Mouse (Mus musculus) erythroid progenitor cell, adult 5-6 weeks (primary cell): Measurements from ENCODE around the gene Slc4a7. TPM values are rescaled to one million over a fixed set of nuclear protein-coding genes. Genes with fewer than 3 reads are reported as not detected.
"Not testable (repeated sequence)": the region's sequence is repeated elsewhere in the genome, so short reads cannot be mapped to it uniquely, and the experiment has no call there.

ENCODE experiments used
- ATAC-seq: replicated peaks from 2 replicates; pipeline ENCODE4 v1.8.0; 2016; ENCODE audit warnings: moderate number of reproducible peaks, mild to moderate bottlenecking, moderate TSS enrichment, inconsistent platforms; ENCODE audit not compliant: poor library complexity, low FRiP score, severe bottlenecking
- total RNA-seq, 2 experiments: library from RNA; stranded (forward) in 1 of 2; stranded (reverse) in 1 of 2; fragments of 150-400 nt in 1 of 2; fragments of 186-747, 209-891 nt in 1 of 2; gene quantifications; 2 replicates each; pipeline versions ENCODE4 v1.2.3 to v1.2.4; 2015 to 2017; ENCODE audit warnings: low replicate concordance in 2 of 2

Slc4a7 gene
- total RNA-seq, 2 experiments from 2014 or later = 5.4 to 10.6 TPM

DNA sequence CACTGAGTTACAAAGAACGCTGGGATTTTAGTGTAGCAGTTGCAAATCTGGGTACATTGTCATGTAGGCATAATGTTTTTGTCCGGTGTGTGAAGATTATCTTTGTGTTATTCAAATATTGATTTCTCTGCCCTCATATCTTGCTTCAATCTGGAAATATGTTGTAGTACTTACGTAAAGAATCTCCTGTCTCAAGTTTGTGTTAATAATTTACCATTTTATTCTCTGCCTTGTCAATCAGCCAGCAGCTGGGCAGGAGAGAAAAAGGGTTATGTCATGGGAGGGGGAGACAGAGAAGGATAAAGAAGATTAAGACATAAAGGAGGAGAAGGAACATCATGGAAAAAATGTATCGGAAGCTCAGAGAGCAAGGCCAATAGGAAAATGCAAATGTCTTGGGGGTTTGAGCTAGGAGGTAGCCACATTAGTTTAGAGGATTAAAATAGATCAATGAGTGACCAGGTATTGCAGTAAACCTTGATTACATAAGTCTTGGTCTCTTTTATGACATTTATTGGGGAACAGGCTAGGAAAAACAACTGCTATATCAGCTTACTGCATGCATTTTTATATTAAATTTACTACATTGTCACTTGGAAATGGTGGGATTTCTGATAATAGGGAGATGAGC, 87.9 kb downstream of the Slc4a7 start:
- ATAC-seq = no peak

DNA sequence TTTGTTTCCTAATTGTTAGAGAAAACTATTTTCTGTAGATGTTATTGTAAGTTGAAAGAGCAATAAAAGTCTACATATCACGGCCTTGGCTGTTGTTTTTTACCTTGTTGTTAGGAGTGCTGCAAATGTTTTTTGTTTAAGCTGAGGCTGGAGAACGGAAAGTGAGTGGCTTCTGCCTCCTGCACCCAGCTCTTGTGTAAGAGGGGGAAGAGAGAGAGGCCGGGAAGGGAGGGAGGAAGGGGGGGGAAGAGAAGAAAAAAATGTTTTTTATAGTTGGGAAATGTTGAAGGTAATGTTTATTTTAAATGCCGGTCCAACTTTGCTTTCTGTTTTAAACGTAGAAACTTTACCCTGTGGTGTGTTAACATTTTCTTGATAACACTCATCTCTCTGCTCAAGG, 97.8 kb downstream of the Slc4a7 start:
- ATAC-seq = no peak

DNA sequence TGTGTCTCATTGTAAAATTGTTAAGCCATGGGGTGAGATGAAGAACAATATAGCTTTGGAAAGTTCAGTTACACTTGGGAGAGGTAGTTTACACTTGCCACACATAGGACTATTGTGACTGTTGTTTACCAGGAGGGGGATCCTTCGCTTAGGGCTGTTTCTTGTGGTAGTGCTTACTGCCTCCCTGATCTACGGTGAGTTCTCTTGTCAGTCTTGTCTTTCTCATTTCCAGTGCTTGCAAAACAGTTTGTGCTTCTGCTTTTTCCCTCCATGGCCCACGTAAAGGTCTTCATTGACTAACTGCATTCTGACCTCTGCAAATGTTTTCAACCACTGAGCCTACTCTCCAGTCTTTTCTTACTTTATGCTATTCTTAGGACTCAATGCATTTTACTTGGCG, 98.3 kb downstream of the Slc4a7 start:
- ATAC-seq = no peak

DNA sequence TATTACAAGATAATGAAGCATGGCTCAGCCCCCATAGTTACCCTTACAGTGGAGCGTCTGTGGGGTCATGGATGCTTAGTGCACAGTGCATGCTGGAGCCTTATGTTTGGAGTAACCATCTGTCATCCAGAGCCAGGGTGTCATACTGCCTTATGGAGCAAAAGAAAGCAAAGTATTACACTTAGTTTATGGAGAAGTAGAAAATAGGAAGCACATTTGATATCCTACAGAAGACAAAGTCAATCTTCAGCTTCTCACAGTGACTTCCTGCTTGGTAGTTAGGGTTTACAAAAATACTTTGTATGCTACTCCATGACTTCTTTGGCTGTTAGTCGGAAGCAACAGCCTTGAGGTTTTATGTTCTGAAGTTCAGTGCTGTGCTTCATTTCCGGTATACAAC, 98.7 kb downstream of the Slc4a7 start:
- no peak for ATAC-seq

DNA sequence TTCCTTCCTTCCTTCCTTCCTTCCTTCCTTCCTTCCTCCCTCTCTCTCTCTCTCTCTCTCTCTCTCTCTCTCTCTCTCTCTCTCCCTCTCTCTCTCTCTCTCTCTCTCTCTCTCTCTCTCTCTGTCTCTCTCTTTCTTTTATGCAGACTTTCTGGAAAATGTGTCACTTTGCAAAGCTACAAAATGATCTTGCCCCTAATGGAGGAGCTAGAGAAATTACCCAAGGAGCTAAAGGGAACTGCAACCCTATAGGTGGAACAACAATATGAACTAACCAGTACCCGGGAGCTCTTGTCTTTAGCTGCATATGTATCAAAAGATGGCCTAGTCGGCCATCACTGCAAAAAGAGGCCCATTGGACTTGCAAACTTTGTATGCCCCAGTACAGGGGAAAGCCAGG, 101.0 kb downstream of the Slc4a7 start, which contains the start of gene Nek10:
Nek10 (plus strand) TSS at position 301 of the 400 bp plus-strand sequence.
- not testable (repeated sequence) for ATAC-seq

DNA sequence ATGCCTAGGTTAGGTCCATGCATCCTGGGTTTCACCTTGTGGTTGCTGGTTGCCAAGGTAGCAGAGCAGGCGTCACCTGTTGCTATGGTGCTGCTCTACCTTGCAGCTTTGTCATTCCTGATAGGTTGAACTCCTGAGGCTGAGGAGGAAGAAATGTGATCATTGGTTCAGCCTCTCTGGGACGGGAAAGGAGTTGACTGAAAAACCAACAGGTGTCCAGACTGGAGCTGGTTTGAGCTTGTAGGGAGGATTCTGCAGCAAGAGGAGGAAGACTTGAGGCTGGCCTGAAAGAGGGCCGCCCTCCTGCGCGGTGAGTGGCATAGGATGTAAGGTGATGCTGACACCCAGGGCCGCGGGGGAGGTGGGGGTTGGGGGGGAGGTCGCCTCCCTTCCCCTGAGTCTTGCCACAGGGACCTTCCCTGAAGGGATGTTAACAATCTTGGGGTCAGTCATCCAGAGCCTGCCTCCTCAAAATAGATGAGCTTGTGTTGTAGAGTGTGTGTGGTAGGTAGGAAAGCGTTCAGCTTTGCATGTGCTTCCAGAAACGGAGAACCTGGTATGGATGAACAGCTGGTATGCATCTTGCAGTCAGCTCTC, 101.9 kb downstream of the Slc4a7 start:
- ATAC-seq = no peak

DNA sequence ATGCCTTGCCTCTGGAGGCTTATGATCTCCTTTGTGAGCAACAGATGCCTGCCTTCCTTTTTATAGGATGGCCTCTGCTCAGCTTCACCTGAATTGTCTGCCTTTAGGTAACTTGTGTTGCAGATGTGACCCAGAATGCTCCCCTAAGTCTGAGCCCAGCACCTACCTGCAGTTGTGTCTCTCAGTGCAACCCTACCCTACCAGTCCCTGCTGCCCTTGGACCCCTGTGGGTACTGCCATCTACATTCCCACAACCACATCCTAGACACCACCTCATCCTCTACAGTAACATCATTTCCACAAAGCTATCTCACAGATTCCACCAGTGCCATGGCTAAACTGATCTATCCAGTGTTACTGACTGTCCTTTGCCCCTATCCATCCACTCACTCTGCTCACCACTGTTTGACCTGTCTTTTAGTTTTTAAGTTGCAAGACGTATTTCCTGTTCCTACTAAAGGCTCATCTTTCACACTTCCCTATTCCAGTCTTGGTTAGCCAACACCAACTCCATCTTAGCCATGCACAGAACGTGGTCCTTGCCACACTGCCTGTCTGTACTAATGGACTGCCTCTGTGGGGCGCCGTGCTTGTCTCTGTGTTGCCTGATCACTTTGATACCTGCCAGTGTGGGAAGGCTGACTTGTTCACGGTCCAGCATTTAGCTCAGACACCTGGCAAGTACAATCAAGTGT, 102.6 kb downstream of the Slc4a7 start:
- no peak for ATAC-seq

DNA sequence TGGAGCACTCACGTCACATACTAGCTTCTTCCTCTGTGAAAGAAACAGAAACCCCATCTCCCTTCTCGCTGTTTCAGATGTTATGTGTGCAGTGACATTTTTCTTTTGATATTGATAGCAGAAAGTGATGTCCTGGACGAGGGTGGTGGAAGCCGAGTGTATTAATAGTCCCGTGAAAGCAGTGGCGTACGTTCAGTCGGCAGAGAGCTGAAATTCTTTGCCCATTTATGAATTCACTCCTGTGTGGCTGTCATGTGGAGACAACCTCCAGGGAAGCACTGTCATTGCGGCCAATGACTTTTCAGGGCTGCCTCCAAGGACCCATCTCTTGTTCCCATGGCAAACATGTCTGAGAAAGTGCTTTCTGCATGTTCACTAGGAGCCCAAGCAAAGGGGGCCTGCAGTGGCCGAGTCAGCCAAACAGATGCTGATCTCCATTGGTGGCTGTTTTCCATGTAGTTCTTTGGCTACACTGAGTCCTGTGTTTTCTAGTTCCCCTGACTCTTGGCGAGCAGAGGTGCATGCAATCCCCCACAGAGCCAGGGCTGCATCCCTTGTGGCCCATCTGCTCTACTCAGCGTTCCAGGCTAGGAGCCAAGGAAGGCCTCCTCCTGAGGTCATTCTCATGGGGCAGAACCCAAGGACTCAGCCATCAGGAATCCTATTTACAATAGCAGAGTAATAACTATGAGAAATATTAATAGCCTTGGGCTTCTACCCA, 130.6 kb downstream of the Slc4a7 start:
- no peak for ATAC-seq

DNA sequence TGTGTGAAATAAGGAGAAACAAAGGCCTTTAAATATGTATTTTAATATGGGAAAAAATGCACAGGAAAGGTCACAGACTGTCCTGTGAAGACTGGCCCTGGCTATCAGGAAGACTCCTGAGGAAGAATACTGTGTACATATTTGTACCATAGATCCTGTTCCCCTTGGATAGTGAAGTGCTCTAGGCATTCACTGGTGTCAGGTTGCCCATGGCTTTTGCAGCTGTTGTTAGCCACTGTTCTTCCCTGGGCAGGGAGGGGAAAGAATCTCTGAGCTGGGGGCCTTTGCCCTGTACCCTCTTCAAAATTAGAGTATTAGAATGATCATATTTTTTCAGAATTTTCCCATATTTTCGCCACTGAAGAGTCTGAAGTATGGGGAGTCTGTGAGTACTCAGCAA, 131.4 kb downstream of the Slc4a7 start:
- ATAC-seq = no peak

DNA sequence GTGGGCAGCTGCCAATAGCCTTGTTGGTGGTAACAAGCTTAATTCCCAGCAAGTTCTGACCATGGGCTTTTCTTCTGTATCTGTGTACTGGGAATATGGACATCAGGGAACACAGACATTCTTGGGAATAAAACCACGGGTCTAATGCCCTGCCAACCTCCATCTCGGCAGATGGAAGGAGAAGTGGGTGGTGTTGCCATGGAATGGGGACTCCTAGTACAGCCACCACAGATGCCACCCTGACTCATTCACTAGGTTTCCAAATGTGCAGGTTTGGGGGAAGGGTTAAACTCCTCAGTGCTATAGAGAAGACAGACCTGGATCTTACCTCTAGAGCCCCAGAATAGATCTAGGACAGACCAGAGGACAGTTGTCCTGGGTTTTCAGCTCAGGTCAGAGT, 132.2 kb downstream of the Slc4a7 start:
- ATAC-seq = no peak

DNA sequence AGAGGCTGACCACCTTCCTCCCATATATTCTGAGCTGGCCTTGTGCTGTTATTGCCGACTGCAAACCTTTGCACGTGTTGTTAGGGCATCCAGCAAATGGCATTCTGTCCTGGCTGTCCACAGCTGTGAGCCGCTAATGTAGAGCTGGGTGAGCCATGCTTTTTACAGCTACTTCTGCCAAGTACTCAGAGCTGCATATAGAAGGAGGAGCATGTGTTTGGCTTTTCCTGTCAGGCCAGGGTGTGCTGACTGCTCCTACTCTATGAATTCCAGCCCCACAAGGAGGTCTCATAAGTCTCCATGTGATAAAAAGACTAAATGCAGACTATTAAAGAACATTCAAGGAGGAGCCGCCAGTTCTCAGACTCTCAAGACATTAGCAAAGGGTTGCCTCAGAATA, 135.5 kb downstream of the Slc4a7 start:
- ATAC-seq = no peak

DNA sequence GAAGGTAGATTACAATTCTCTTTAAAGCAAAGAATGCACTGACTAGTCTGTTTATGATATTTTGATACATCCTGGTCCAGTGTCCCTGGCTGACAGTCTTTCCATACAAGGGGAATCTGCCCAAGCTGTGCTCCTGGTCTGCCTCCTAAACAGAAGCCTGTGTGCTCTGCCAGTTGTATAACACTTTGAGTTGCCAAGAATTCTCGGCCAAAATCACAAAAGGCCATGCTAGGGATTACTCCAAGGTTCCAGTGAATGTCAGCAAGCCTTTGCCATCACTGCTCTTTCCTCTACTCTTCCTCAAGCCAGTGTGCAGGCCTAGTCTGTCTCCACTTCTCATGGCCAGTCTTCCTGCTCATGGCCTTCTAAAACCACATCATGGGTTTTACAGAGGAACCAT, 136.0 kb downstream of the Slc4a7 start:
- ATAC-seq = no peak

DNA sequence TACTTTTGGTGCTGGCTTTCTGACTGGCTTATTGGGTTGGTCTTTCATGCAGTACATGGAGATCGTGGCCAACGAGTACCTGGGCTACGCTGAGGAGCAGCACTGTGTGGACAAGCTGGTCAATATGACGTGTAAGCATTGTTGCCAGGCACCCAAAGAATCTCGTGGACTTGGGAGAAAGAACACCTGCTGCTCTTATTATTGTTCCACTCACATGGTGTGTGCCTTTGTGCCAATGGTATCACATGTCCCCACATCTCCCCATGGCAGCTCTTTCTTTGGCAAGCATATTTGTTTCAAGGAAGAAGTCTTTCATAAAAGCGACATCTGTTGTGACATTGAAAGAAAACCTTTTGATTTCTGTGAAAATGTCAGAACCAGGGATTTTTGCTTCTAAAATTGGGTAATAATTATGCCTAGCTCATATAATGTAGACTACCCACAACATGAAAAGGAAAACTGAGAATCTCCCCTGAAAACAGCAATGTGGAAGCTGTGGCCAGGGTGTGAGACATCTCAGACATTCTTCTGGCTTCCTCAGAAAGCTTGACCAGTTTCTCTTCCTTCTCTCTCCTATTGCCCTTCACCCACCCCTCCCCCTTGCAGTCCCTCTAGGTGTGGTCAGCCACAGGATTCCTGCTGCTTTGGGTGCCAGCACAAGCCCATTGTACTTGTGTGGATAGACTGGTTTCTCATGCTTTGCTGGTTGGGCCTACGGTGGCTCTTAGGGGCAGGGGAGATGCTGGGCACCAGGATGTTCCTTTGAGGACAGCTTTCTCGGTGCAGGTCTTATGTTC, 140.9 kb downstream of the Slc4a7 start:
- no peak for ATAC-seq

Other genes starting within 250 kb of the Slc4a7 start
- gene Nek10, start 101.1 kb downstream of the Slc4a7 start, total RNA-seq (2015; ENCODE audit: low replicate concordance) = not detected in 2 replicates
- not detected in 2 replicates for gene Nek10, start 101.1 kb downstream of the Slc4a7 start, total RNA-seq (2017; ENCODE audit: low replicate concordance)